Mouse (Mus musculus) liver, postnatal 0 days (tissue): ENCODE data around the gene Leng9. TPM values are rescaled to one million over a fixed set of nuclear protein-coding genes. Genes with fewer than 3 reads are reported as not detected.
A peak's percentile ranks its signal among the peaks of the same experiment; 100 is the strongest.

Source experiments
- ATAC-seq: fragments of 200-750 bp; cut with Nextera tagmentation; 2 replicates; pipeline ENCODE4 v1.8.0; 2017; ENCODE audit warnings: mild to moderate bottlenecking, moderate library complexity
- DNase-seq: peaks from one replicate; pipeline ENCODE4 v3.0.0-alpha.2; 2016
- H3K27ac ChIP-seq: fragments of 300-500 bp; sonication (generic); 2 replicates; pipeline ENCODE4 v1.5.1; 2014; ENCODE audit warnings: antibody characterized with exemption, moderate library complexity, mild to moderate bottlenecking, low read depth
- H3K27me3 ChIP-seq: fragments of 300-500 bp; sonication (generic); 2 replicates; pipeline ENCODE4 v1.6.1; 2014; ENCODE audit warnings: low read length, control low read depth, mixed read lengths; ENCODE audit not compliant: insufficient read depth
- H3K36me3 ChIP-seq: fragments of 300-500 bp; sonication (generic); replicated peaks from 2 replicates; pipeline ENCODE4 v1.6.1; 2014; ENCODE audit warnings: mild to moderate bottlenecking, control low read depth, low read length, moderate library complexity, mixed read lengths; ENCODE audit not compliant: insufficient read depth
- H3K4me1 ChIP-seq: fragments of 300-500 bp; sonication (generic); 2 replicates; pipeline ENCODE4 v1.6.1; 2014; ENCODE audit warnings: antibody characterized with exemption, mild to moderate bottlenecking, control low read depth; ENCODE audit not compliant: insufficient read depth
- H3K4me2 ChIP-seq: fragments of 300-500 bp; sonication (generic); 2 replicates; pipeline ENCODE4 v1.6.1; 2014; ENCODE audit warnings: low read depth, mild to moderate bottlenecking, low read length, moderate library complexity, mixed read lengths
- H3K4me3 ChIP-seq: fragments of 300-500 bp; sonication (generic); 2 replicates; pipeline ENCODE4 v1.5.1; 2014; ENCODE audit warnings: low read depth, low read length
- H3K9ac ChIP-seq: fragments of 300-500 bp; sonication (generic); replicated peaks from 2 replicates; pipeline ENCODE4 v1.6.1; 2014; ENCODE audit warnings: mild to moderate bottlenecking, moderate library complexity
- H3K9me3 ChIP-seq: fragments of 300-500 bp; sonication (generic); 2 replicates; pipeline ENCODE4 v1.6.1; 2016; ENCODE audit warnings: mild to moderate bottlenecking, control low read depth, low read length, mixed read lengths
- CTCF ChIP-seq: sonication (generic); IDR thresholded peaks from 2 replicates; pipeline ENCODE4 v1.5.1; 2016; ENCODE audit warnings: antibody characterized with exemption, low read depth
- EP300 ChIP-seq: IDR thresholded peaks from 2 replicates; pipeline ENCODE4 v1.6.1; 2016; ENCODE audit warnings: antibody characterized with exemption, low read depth, mild to moderate bottlenecking
- WGBS: fragments of 180-500 bp; shearing (Covaris S2); extraction: QIAGEN DNeasy Blood & Tissue Kit; methylation state at CpG from one replicate; pipeline ENCODE4 v1.1.7; 2014; ENCODE audit not compliant: insufficient replicate concordance; 5-methylcytosine and 5-hydroxymethylcytosine counted together
- polyA plus RNA-seq: library from polyadenylated mRNA; unstranded; fragments of >200 nt; fragmentation: Nextera tagmentation; extraction: Ambion mirVana; gene quantifications from 2 replicates; pipeline ENCODE4 v1.2.1, GENCODE M21; 2015

The Leng9 gene
- polyA plus RNA-seq, 1 experiment from 2014 or later, result 2.8 TPM

GRCm38 (mm10) chr7:4136404-4136770, 13.8 kb downstream of the Leng9 start:
- 3% methylated on average over 16 of the region's 16 CpGs for WGBS
- Histone ChIP-seq H3K36me3 (peaks cover 36% of the 10 kb centered on the region), H3K27me3 (no peaks in the 10 kb centered on the region), H3K27ac (peak overlapping the region; percentile 94), H3K9me3 (no peaks in the 10 kb centered on the region), H3K4me2 (peak overlapping the region; percentile 87), H3K9ac (peak overlapping the region; percentile 77), H3K4me1 (peaks cover 13% of the 10 kb centered on the region), H3K4me3 (peak overlapping the region; percentile 88)
- TF ChIP-seq EP300 (no peak), CTCF (no peak)
- ATAC-seq, result peak; percentile 5
- DNase-seq, result no peak

- H3K36me3 ChIP-seq, result peaks cover 21% of the 10 kb centered on the region
- ATAC-seq, result no peak
- no peaks in the 10 kb centered on the region for H3K27me3 ChIP-seq
- WGBS, result 86% methylated on average over 5 of the region's 5 CpGs
- no peak overlapping the region for H3K4me3 ChIP-seq
- H3K4me1 ChIP-seq, result peaks cover 13% of the 10 kb centered on the region
- no peak for TF ChIP-seq CTCF
- no peak for TF ChIP-seq EP300
- no peak overlapping the region; the same call in 1 of the 2 replicates for H3K9ac ChIP-seq
- no peak overlapping the region for H3K4me2 ChIP-seq
- H3K9me3 ChIP-seq, result no peaks in the 10 kb centered on the region
- H3K27ac ChIP-seq, result no peak overlapping the region
- DNase-seq, result peak; percentile 10
Observed at GRCm38 (mm10) chr7:4134911-4135310, 15.3 kb downstream of the Leng9 start.

GRCm38 (mm10) chr7:4132998-4133397, 17.2 kb downstream of the Leng9 start:
- 84% methylated on average over 6 of the region's 7 CpGs for WGBS
- no peaks in the 10 kb centered on the region for H3K9me3 ChIP-seq
- no peaks in the 10 kb centered on the region for H3K27me3 ChIP-seq
- DNase-seq (no peak), ATAC-seq (no peak)
- no peak overlapping the region for H3K27ac ChIP-seq
- H3K4me2 ChIP-seq, result no peak overlapping the region
- peaks cover 7% of the 10 kb centered on the region for H3K4me1 ChIP-seq
- H3K9ac ChIP-seq, result no peak overlapping the region
- TF ChIP-seq CTCF (no peak), EP300 (no peak)
- peaks cover 2% of the 10 kb centered on the region for H3K36me3 ChIP-seq
- H3K4me3 ChIP-seq, result no peak overlapping the region

GRCm38 (mm10) chr7:4132581-4132980, 17.6 kb downstream of the Leng9 start:
- DNase-seq (no peak), ATAC-seq (no peak)
- no peak overlapping the region for H3K4me2 ChIP-seq
- H3K9me3 ChIP-seq, result no peaks in the 10 kb centered on the region
- no peaks in the 10 kb centered on the region for H3K27me3 ChIP-seq
- H3K27ac ChIP-seq, result no peak overlapping the region
- 89% methylated on average over 3 of the region's 3 CpGs for WGBS
- no peaks in the 10 kb centered on the region for H3K36me3 ChIP-seq
- TF ChIP-seq CTCF, result no peak
- no peak for TF ChIP-seq EP300
- H3K9ac ChIP-seq, result no peak overlapping the region
- no peak overlapping the region for H3K4me3 ChIP-seq
- H3K4me1 ChIP-seq, result peaks cover 2% of the 10 kb centered on the region

GRCm38 (mm10) chr7:4131964-4132363, 18.2 kb downstream of the Leng9 start:
- no peak for ATAC-seq
- H3K27me3 ChIP-seq, result no peaks in the 10 kb centered on the region
- WGBS, result 80% methylated on average over 8 of the region's 8 CpGs
- TF ChIP-seq CTCF, result no peak
- TF ChIP-seq EP300, result no peak
- H3K4me3 ChIP-seq, result no peak overlapping the region
- no peak overlapping the region for H3K4me2 ChIP-seq
- DNase-seq, result no peak
- no peak overlapping the region for H3K9ac ChIP-seq
- H3K9me3 ChIP-seq, result no peaks in the 10 kb centered on the region
- peaks cover 2% of the 10 kb centered on the region; the same call in 1 of the 2 replicates for H3K4me1 ChIP-seq
- no peak overlapping the region for H3K27ac ChIP-seq
- H3K36me3 ChIP-seq, result no peaks in the 10 kb centered on the region

GRCm38 (mm10) chr7:4130686-4131452, 19.3 kb downstream of the Leng9 start:
- Histone ChIP-seq H3K36me3 (no peaks in the 10 kb centered on the region), H3K9me3 (no peaks in the 10 kb centered on the region), H3K4me3 (no peak overlapping the region), H3K4me2 (no peak overlapping the region), H3K4me1 (peaks cover 1% of the 10 kb centered on the region; the same call in 1 of the 2 replicates), H3K9ac (no peak overlapping the region), H3K27me3 (no peaks in the 10 kb centered on the region), H3K27ac (no peak overlapping the region)
- ATAC-seq (peak; percentile 85), DNase-seq (peak; percentile 88)
- TF ChIP-seq CTCF, result peak; percentile 94
- TF ChIP-seq EP300, result no peak
- 33% methylated on average over 13 of the region's 13 CpGs for WGBS
